Mouse (Mus musculus) small intestine, adult 2 months (tissue): ENCODE data around the gene Pagr1b.

ENCODE experiments used
- CTCF ChIP-seq: fragments of 200-500 bp; IDR thresholded peaks from 2 replicates; pipeline ENCODE4 v1.5.1; 2012; ENCODE audit warnings: low read depth, mild to moderate bottlenecking, control low read depth, inconsistent platforms, low read length, moderate library complexity, mixed read lengths; ENCODE audit not compliant: insufficient replicate concordance, insufficient read length; ENCODE audit errors: extremely low read depth
- POLR2A ChIP-seq: fragments of 200-500 bp; IDR thresholded peaks from 2 replicates; pipeline ENCODE4 v1.6.1; 2012; ENCODE audit warnings: low read depth, mild to moderate bottlenecking, control low read depth, inconsistent platforms, low read length, moderate library complexity

- no peak for TF ChIP-seq CTCF
- no peak; the same call in 1 of the 2 replicates for TF ChIP-seq POLR2A
Measured at GRCm38 (mm10) chr7:127016486-127016938, 228 bp upstream of the Pagr1b start.
